Mouse (Mus musculus) activated CD4-positive, CD25-positive, alpha-beta regulatory T cell, adult 4 months (primary cell): ENCODE data around the gene H2-K1. TPM values are rescaled to one million over a fixed set of nuclear protein-coding genes. Genes with fewer than 3 reads are reported as not detected.

ENCODE experiments used
- ATAC-seq: one replicate; pipeline ENCODE4 v1.8.0; 2017
- polyA plus RNA-seq, 2 experiments: library from polyadenylated mRNA; unstranded; fragments of 100-300 nt; shearing (Covaris generic); gene quantifications; one replicate each; pipeline ENCODE4 v1.2.1; 2017

H2-K1 gene
- polyA plus RNA-seq: 1,000 to 10,000 TPM; 4,668 to 6,585 TPM

GRCm38 (mm10) chr17:34000150-34000537 is at the start of gene H2-K1:
Gene H2-K1, minus strand, starts transcription at chr17:34000347.
- ATAC-seq: peak; percentile 91

GRCm38 (mm10) chr17:34047404-34048050 is 47.4 kb upstream of the H2-K1 start:
- ATAC-seq: no peak

GRCm38 (mm10) chr17:34045941-34046340 is 45.8 kb upstream of the H2-K1 start:
- no peak for ATAC-seq

GRCm38 (mm10) chr17:34039562-34040450 is 39.7 kb upstream of the H2-K1 start:
- ATAC-seq: no peak

GRCm38 (mm10) chr17:34038878-34039561 is 38.9 kb upstream of the H2-K1 start, which contains the start of gene Col11a2:
Gene Col11a2, plus strand, starts transcription at chr17:34039437.
- no peak for ATAC-seq

- no peak for ATAC-seq
These were observed 38.3 kb upstream of the H2-K1 start for GRCm38 (mm10) chr17:34038440-34038839.

GRCm38 (mm10) chr17:34037241-34037640 is 37.1 kb upstream of the H2-K1 start:
- no peak for ATAC-seq

GRCm38 (mm10) chr17:34036647-34037046 is 36.5 kb upstream of the H2-K1 start:
- ATAC-seq: no peak

- no peak for ATAC-seq
These were observed 35.4 kb upstream of the H2-K1 start for GRCm38 (mm10) chr17:34035517-34035916.

- ATAC-seq: peak; percentile 24
These were observed 33.9 kb upstream of the H2-K1 start for GRCm38 (mm10) chr17:34034064-34034463.

- ATAC-seq: no peak
These were observed 33.3 kb upstream of the H2-K1 start for GRCm38 (mm10) chr17:34033441-34033840.

- ATAC-seq: no peak
These were observed 32.7 kb upstream of the H2-K1 start for GRCm38 (mm10) chr17:34032806-34033205.

GRCm38 (mm10) chr17:34032174-34032632 is 32.1 kb upstream of the H2-K1 start:
- ATAC-seq: no peak

GRCm38 (mm10) chr17:34031465-34032173 is 31.5 kb upstream of the H2-K1 start, which contains the start of the genes Slc39a7 and Rxrb:
Gene Slc39a7, minus strand, starts transcription at chr17:34031682.
Gene Rxrb, plus strand, starts transcription at chr17:34031812.
- peak; percentile 42 for ATAC-seq

GRCm38 (mm10) chr17:34030861-34031326 is 30.7 kb upstream of the H2-K1 start:
- no peak for ATAC-seq

GRCm38 (mm10) chr17:34029890-34030595 is 29.9 kb upstream of the H2-K1 start:
- ATAC-seq: no peak

GRCm38 (mm10) chr17:34029150-34029889 is 29.2 kb upstream of the H2-K1 start:
- no peak for ATAC-seq

- ATAC-seq: no peak
These were observed 28.5 kb upstream of the H2-K1 start for GRCm38 (mm10) chr17:34028501-34029149.

- peak; percentile 41 for ATAC-seq
These were observed 27.6 kb upstream of the H2-K1 start, which contains the start of gene H2-Ke6 for GRCm38 (mm10) chr17:34027656-34028223. Gene H2-Ke6, minus strand, starts transcription at chr17:34028060.
